Mouse (Mus musculus) cortical plate, adult 2 months (tissue): ENCODE measurements around the gene Myrf. TPM values are rescaled to one million over a fixed set of nuclear protein-coding genes. Genes with fewer than 3 reads are reported as not detected.

Experiments used
- H3K27ac ChIP-seq: fragments of 200-500 bp; 2 replicates; pipeline ENCODE4 v1.5.1; 2012; ENCODE audit warnings: low read length, control low read depth, inconsistent platforms; ENCODE audit not compliant: insufficient read depth
- H3K4me1 ChIP-seq: fragments of 200-500 bp; 2 replicates; pipeline ENCODE4 v1.6.1; 2011; ENCODE audit warnings: low read length; ENCODE audit not compliant: control insufficient read depth, insufficient read depth
- H3K4me3 ChIP-seq: fragments of 200-500 bp; 2 replicates; pipeline ENCODE4 v1.5.1; 2011; ENCODE audit warnings: mild to moderate bottlenecking, low read length, control low read depth; ENCODE audit not compliant: insufficient read depth
- CTCF ChIP-seq: fragments of 200-500 bp; IDR thresholded peaks from 2 replicates; pipeline ENCODE4 v1.5.1; 2011; ENCODE audit warnings: mild to moderate bottlenecking, control low read depth, low read length; ENCODE audit not compliant: insufficient read depth; ENCODE audit errors: extremely low read depth
- POLR2A ChIP-seq: fragments of 200-500 bp; IDR thresholded peaks from 2 replicates; pipeline ENCODE4 v1.6.1; 2011; ENCODE audit warnings: mild to moderate bottlenecking, low read length, control low read depth; ENCODE audit not compliant: insufficient read depth; ENCODE audit errors: extremely low read depth
- polyA plus RNA-seq: library from polyadenylated mRNA; depleted of rRNA; stranded (reverse); fragments of >200 nt; gene quantifications from 2 replicates; pipeline ENCODE4 v1.2.3, GENCODE M21; 2012

Myrf gene
- polyA plus RNA-seq, 1 experiment: 26.4 TPM

DNA sequence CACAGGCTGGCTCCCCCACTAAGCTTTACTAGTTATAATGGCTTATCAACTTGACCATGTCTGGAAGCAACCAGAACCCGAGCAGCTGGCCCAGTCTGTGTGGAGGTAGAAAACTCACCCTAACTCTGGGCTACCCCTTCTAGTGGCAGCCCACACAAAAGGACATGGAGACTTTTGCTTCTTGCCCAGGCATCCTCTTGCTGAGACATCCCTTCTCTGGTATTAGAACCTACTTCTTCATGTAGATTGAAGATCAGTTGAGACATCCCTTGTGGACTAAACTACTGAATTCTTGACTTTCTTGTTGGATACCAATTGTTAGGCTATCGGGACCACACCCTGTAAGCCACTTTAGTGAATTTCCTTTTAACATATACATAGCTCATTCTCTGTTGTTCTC is 42.3 kb downstream of the Myrf start:
- TF ChIP-seq POLR2A: no peak
- no peak for TF ChIP-seq CTCF
- H3K27ac ChIP-seq: no peak overlapping the region
- no peak overlapping the region for H3K4me3 ChIP-seq

DNA sequence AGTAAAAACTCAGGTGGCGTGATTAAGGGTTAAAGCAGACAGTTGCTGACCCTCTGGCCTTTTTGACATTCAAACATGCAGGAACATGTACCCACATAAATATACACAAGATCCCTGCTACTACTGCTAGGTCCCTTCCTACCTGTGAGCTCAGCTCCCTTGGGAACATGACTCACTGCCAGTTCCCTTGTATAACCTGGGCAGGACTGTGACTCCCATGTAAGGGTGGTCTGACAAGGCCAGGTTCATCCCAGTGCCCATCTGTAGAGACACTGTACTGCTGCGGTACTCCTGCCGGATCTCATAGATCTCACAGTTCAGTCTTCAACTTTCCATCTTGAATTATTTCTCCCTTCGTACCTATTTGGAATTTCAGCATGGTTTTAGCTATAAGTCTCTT is 43.4 kb downstream of the Myrf start:
- TF ChIP-seq CTCF (no peak), POLR2A (no peak)
- no peak overlapping the region for H3K4me3 ChIP-seq
- H3K27ac ChIP-seq: no peak overlapping the region
- no peaks in the 10 kb centered on the region for H3K4me1 ChIP-seq

More for the DNA sequence above, 42.3 kb downstream of the Myrf start:
- H3K4me1 ChIP-seq: peaks cover 2% of the 10 kb centered on the region; the same call in 1 of the 2 replicates

DNA sequence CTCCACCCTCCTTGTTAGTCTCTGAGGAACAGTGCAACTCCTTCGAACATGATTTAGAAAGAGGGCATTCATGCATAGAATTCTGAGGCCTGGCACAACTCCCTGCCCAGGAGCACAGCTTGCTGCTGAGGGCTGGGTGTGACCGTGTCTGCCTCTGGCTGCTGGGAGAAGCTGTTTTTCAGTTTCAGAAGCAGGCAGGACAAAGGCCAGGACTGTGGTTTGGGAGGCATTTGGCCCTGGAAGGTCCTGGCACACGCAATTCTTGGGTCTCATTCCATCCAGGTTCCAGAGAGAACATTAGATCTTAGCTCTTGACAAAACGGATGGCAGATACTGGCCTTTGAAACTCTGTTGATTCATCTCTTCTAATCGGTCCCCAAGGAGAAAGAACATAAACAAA is 45.3 kb downstream of the Myrf start:
- TF ChIP-seq POLR2A: no peak
- no peak for TF ChIP-seq CTCF
- Histone ChIP-seq H3K4me3 (no peak overlapping the region), H3K4me1 (no peaks in the 10 kb centered on the region), H3K27ac (no peak overlapping the region)

DNA sequence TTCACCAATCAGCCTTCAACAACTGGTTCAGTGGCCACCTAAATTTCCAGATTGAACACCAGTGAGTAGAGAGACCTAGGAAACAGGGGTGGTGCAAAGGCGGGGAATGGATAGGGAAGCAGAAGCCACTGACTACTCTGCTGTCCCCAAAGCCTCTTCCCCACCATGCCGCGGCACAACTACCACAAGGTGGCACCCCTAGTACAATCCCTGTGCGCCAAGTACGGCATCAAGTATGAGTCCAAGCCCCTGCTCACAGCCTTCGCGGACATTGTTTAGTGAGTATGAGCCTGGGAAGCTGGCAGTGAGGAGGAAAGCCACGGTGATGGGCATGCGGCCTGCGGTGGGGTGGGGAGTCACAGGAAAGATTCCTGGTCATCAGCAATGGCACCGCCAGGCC is 46.2 kb downstream of the Myrf start:
- Histone ChIP-seq H3K4me1 (no peaks in the 10 kb centered on the region), H3K4me3 (no peak overlapping the region), H3K27ac (no peak overlapping the region)
- TF ChIP-seq CTCF: peak; percentile 17; the same call in 1 of the 2 replicates
- TF ChIP-seq POLR2A: no peak

DNA sequence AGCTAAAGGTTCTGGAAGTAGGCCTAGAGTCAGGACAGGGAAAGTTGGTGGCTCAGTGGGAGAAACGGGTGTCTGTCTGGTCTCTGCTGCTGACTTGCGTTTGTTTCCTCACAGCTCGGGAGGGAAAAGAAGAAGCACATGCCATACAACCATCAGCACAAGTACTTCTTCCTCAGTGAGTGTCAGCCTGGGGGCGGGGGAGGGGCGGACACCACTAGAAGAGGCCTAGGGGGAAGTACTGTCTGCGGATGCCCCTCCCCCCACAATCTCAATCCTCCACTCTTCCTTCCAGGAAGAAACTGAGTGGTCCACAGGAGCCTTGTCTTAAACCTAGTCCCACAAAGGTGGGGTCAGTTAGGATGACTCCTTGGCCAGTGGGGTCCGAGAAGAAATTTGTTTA is 49.2 kb downstream of the Myrf start:
- TF ChIP-seq POLR2A: no peak
- TF ChIP-seq CTCF: no peak
- Histone ChIP-seq H3K27ac (no peak overlapping the region), H3K4me3 (no peak overlapping the region)

DNA sequence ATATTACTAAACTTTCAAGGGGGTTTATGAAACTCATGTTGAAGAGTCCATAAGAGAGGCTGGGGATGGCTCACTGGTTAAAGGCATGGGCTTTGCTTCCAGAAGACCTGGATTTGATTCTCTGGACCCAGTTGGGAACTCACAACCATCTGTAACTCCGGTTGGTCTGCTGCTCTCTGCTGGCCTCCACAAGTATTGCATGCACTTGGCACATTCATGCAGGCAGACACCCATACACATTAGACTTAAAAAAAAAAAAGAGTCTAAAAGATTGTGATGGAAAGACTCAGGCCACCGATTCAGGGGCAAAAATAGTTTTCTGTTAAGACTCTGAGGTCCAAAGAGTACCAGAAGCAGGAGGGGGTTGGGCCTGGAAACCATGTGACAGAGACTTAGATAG is 49.8 kb downstream of the Myrf start:
- no peak overlapping the region for H3K4me3 ChIP-seq
- TF ChIP-seq CTCF: peak; percentile 66
- TF ChIP-seq POLR2A: no peak
- H3K4me1 ChIP-seq: peaks cover 2% of the 10 kb centered on the region; the same call in 1 of the 2 replicates
- no peak overlapping the region for H3K27ac ChIP-seq

More for the DNA sequence above, 49.2 kb downstream of the Myrf start:
- peaks cover 2% of the 10 kb centered on the region; the same call in 1 of the 2 replicates for H3K4me1 ChIP-seq

DNA sequence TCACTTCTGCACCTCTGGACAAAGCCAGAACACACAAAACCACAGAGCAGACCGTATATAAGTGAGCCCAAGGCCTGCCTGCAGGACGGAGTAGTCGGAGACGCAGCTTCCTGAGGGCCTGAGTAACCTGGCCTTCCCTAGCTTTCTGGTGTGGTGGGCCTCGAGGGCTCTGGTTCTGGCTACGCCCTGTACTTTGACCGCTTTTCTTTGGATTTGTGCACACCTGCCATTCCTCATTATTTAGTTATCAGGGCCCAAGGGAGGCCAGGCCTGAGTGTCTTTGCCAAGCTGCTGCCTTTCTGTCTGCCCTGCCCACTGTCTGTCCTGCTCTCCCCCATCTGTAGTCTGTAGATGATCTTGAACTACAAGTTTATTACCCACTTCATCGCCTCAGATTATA is 50.6 kb downstream of the Myrf start:
- no peak overlapping the region for H3K4me3 ChIP-seq
- TF ChIP-seq CTCF (no peak), POLR2A (no peak)
- H3K4me1 ChIP-seq: peaks cover 5% of the 10 kb centered on the region; the same call in 1 of the 2 replicates
- H3K27ac ChIP-seq: no peak overlapping the region

DNA sequence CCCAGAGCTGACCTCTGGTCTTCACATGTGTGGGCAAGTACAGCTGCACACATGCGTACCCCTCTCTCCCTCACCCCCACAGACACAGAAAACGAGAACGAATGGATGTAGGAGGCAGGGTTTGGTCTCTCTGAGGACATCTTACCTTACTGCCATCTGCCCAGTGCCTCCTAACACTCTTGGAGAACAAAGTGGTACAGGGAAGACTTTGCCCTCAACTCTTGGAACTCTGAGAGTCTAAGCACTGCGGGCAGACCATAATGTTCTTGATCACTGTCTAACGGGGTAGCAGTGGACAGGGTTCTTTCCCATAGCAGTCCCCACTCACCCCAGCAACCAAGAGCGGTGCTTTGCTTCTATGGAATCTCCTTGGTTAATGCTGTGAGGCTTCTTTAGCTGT is 51.5 kb downstream of the Myrf start:
- TF ChIP-seq POLR2A: no peak
- no peak for TF ChIP-seq CTCF
- Histone ChIP-seq H3K27ac (peak overlapping the region; percentile 0; the same call in 1 of the 2 replicates), H3K4me1 (peaks cover 5% of the 10 kb centered on the region; the same call in 1 of the 2 replicates), H3K4me3 (no peak overlapping the region)

DNA sequence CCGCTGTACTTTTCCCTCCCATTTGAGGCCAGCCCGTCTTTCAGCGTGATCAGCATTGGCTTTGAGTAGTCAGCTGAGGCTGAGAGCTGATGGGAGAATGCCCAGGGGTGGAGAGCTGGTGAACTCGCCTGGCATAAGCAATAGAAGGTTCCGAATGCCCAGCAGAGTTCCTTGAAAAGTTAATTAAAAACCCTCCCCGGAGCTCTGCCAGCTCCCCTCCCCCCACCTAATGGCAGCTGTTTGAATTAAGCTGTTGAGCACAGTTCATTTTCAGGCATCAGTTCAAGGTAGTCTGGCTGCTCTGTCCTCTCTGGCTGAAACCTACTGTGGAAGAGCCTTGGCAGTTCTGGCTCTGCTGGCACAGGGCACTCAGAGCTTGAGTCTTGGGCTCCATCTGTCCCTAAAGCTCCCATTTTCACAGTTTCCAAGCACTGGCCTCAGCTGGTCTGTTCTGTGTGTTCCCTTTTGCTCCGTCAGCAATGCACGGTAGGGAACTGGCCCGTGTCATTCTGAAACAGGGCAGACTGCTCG is 52.2 kb downstream of the Myrf start:
- no peak overlapping the region for H3K4me3 ChIP-seq
- peaks cover 5% of the 10 kb centered on the region; the same call in 1 of the 2 replicates for H3K4me1 ChIP-seq
- TF ChIP-seq POLR2A (no peak), CTCF (no peak)
- H3K27ac ChIP-seq: 0 out of 2 replicates have a peak overlapping the region, but pooled peaks have one; percentile 14

DNA sequence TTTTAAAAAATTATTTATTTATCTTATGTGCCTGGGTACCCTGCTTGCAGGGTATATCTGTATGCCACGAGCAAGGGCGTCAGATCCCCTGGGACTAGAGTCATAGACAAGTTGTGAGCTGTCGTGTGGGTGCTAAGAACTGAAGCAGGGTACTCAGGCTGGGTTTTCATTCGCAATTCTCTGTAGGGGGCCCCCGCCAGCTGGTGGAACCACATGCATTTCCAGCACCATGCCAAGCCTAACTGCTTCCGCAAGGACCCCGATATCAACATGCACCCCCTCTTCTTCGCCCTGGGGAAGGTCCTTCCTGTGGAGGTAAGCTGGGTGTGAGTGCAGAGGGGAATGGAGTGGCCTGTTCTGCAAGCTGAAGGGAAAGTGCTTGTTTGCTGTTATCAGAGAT is 54.0 kb downstream of the Myrf start:
- TF ChIP-seq POLR2A (no peak), CTCF (no peak)
- Histone ChIP-seq H3K4me1 (peaks cover 11% of the 10 kb centered on the region; the same call in 1 of the 2 replicates), H3K4me3 (no peak overlapping the region), H3K27ac (no peak overlapping the region)
